Mouse (Mus musculus) hindbrain, embryonic 10.5 days (tissue): ENCODE measurements around the gene Gm20425. TPM values are rescaled to one million over a fixed set of nuclear protein-coding genes. Genes with fewer than 3 reads are reported as not detected.

Experiments used
- DNase-seq: peaks from one replicate; pipeline ENCODE4 v3.0.0-alpha.2; 2017; ENCODE audit warnings: low spot score
- H3K27ac ChIP-seq: fragments of 300-500 bp; sonication (generic); 2 replicates; pipeline ENCODE4 v1.5.1; 2016; ENCODE audit warnings: mild to moderate bottlenecking, moderate library complexity
- H3K27me3 ChIP-seq: fragments of 300-500 bp; sonication (generic); 2 replicates; pipeline ENCODE4 v1.6.1; 2016; ENCODE audit warnings: mild to moderate bottlenecking; ENCODE audit not compliant: poor library complexity, insufficient read depth, severe bottlenecking
- H3K36me3 ChIP-seq: fragments of 300-500 bp; sonication (generic); 2 replicates; pipeline ENCODE4 v1.6.1; 2016; ENCODE audit warnings: mild to moderate bottlenecking, moderate library complexity
- H3K4me1 ChIP-seq: fragments of 300-500 bp; sonication (generic); replicated peaks from 2 replicates; pipeline ENCODE4 v1.6.1; 2016; ENCODE audit warnings: mild to moderate bottlenecking
- H3K4me3 ChIP-seq: fragments of 300-500 bp; sonication (generic); 2 replicates; pipeline ENCODE4 v1.5.1; 2016; ENCODE audit warnings: mild to moderate bottlenecking, moderate library complexity
- H3K9me3 ChIP-seq: fragments of 300-500 bp; sonication (generic); 2 replicates; pipeline ENCODE4 v1.6.1; 2016; ENCODE audit warnings: mild to moderate bottlenecking, moderate library complexity
- WGBS: fragments of 180-500 bp; shearing (Covaris S2); methylation state at CpG from one replicate; pipeline ENCODE4 v1.1.7; 2016; 5-methylcytosine and 5-hydroxymethylcytosine counted together
- polyA plus RNA-seq: library from polyadenylated mRNA; unstranded; fragments of >200 nt; fragmentation: Nextera tagmentation; extraction: Ambion mirVana; gene quantifications from 2 replicates; pipeline ENCODE4 v1.2.1, GENCODE M21; 2016

The Gm20425 gene
- polyA plus RNA-seq, 1 experiment from 2014 or later = not detected

DNA sequence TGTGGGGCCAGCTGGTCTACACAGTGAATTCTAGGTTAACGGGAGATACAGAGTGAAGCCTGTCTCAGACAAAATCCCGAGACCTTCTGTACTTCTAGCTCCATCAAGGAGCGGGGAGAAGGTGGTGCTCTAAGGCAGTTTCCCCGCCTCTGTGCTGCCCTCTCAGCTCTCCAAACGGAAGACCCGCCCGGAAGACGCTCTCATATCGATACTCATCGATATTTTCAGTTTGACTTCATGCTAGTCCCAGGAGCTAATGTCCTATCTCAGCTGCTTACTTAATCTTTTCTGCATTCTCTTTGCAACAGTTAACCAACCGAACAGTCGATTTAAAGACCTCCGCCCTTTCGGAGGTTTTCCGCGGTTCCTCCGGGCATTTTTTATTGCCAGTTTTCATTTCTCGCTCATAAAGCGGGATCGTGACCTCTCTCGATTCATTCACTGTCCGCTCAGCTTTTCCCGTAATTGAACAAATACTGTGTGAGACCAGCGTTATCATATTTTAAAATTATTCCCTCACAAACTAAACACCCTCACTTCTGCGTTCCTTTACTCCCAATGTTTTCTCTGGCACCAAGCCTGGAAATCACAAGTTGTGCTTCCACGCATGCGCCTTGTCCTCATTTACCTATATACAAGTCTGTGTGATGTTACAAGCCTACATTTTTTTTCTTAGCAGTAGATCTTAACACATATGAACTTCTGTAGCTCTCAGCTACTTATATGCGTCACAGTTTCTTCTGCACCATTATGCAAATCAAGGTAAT, 17.3 kb downstream of the Gm20425 start:
- Histone ChIP-seq H3K9me3 (no peaks in the 10 kb centered on the region), H3K27ac (no peak overlapping the region), H3K36me3 (no peaks in the 10 kb centered on the region), H3K4me3 (no peak overlapping the region), H3K27me3 (no peaks in the 10 kb centered on the region), H3K4me1 (0 out of 2 replicates have a peak, but pooled peaks cover 7% of the 10 kb centered on the region)
- 86% methylated on average over 28 of the region's 28 CpGs for WGBS
- no peak for DNase-seq

DNA sequence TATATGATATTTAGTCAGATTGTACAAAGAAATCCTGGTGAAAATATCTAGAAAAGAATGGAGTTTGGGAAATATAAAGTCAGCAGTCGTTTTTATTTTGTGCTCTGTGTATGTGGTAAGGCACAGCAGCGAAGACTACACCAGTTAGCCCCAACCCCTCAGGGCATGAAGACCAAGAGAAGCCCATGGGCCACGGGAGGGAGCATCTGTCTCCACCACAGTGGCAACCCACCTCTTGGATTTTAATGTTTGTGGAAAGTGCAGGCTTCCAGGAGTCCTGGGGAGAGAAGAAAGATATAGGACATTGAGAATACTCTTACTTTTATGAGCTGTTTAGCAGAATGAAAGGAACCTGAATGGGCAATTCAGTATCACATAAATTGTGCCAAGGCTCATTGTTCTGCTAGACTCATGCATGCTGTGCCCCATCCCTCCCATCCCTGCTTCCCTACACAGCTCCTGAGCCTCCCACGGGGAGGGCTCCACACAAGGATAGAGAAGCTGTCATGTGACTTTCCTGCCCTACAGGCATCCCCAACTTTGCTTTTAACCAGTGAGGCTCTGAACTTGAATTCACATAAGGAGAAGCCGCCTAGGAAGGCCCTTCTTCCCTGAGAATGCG, 21.2 kb downstream of the Gm20425 start:
- Histone ChIP-seq H3K36me3 (no peaks in the 10 kb centered on the region), H3K27me3 (no peaks in the 10 kb centered on the region), H3K27ac (no peak overlapping the region), H3K9me3 (no peaks in the 10 kb centered on the region), H3K4me3 (no peak overlapping the region), H3K4me1 (0 out of 2 replicates have a peak, but pooled peaks cover 10% of the 10 kb centered on the region)
- WGBS = 49% methylated on average over 6 of the region's 6 CpGs
- no peak for DNase-seq

DNA sequence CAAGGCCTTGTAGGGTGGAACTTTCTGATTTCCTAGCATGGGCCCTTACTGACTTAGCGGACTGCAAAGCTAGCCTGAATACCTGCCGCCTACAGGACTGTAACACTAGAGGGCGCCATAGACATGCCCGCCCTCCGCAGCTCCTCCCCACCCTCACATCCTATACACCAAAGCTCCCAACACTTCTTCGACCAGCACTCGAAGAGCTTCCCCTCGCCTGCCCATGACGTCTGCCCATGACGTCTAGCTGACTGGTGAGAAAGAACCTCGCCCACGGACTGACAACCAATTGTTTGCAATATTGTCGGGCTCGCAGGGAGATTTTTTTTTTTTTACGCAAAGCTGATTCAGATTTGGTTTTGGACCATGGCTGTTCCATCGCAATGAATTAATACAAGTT, 22.3 kb downstream of the Gm20425 start:
- peak; percentile 77 for DNase-seq
- Histone ChIP-seq H3K27ac (no peak overlapping the region), H3K9me3 (no peaks in the 10 kb centered on the region), H3K27me3 (no peaks in the 10 kb centered on the region), H3K36me3 (no peaks in the 10 kb centered on the region), H3K4me1 (0 out of 2 replicates have a peak, but pooled peaks cover 10% of the 10 kb centered on the region), H3K4me3 (peak overlapping the region; percentile 34)
- WGBS = 10% methylated on average over 16 of the region's 16 CpGs

DNA sequence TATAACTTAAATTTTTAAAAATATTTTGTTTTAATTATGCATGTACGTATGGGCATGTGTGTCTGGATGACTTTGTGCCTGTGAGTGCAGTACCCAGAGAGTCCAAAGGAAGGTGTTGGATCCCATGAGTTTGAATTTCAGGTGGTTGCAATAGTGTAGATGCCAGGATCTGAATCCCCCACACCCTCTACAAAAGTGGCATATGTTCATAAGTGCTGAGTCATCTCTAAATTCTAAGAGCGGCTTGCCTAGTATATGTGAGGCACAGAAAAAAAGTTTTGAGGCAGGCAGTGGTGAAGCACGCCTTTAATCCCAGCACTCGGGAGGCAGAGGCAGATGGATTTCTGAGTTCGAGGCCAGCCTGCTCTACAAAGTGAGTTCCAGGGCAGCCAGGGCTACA, 24.3 kb downstream of the Gm20425 start:
- Histone ChIP-seq H3K4me1 (peaks cover 15% of the 10 kb centered on the region), H3K27me3 (no peaks in the 10 kb centered on the region), H3K4me3 (no peak overlapping the region), H3K27ac (no peak overlapping the region), H3K9me3 (no peaks in the 10 kb centered on the region), H3K36me3 (no peaks in the 10 kb centered on the region)
- 91% methylated on average over 5 of the region's 5 CpGs for WGBS
- no peak for DNase-seq

DNA sequence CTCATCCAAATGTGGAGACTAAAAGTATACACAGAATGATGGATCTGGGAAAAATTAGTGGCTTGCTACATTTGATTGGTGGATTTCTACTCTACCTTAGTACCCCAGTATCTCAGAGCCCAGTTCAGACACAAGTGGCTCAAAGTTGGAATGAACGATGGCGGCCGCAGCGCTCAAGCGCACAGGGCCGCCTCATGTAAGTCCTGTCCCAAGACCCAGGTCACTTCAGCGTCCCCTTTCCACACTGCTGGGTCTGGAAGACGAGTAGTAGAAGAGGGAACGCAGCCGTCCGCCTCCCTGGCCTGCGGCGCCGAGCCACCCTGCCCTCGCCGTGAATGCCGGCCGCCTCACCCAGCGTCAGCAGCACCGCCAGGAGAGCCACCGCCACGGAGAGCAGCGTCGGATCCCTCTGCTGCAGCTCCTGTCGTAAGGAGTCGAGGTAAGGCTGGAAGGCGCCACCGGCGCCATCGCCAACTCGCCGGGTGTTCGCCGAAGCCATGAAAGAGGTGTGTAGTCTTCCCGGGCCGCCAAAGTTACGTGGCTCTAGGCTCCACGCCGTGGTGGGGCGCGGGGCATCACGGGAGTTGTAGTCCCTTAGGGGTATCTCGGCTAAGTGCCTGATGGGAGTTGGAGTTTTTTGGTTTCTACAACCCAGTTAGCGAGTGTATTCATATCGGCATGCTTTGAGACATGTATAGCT, 28.4 kb downstream of the Gm20425 start, which contains the start of gene Srprb:
Gene Srprb (minus strand): TSS at position 577 of the 700 bp plus-strand sequence.
- H3K4me3 ChIP-seq = peak within 1 kb of the TSS; percentile 78
- no peaks in the 10 kb centered on the region for H3K27me3 ChIP-seq
- peak within 1 kb of the TSS; percentile 93 for H3K27ac ChIP-seq
- peak; percentile 90 for DNase-seq
- no peaks in the 10 kb centered on the region for H3K9me3 ChIP-seq
- peaks cover 35% of the 10 kb centered on the region for H3K36me3 ChIP-seq
- WGBS = 1% methylated on average over 45 of the region's 45 CpGs
- H3K4me1 ChIP-seq = peaks cover 5% of the 10 kb centered on the region

DNA sequence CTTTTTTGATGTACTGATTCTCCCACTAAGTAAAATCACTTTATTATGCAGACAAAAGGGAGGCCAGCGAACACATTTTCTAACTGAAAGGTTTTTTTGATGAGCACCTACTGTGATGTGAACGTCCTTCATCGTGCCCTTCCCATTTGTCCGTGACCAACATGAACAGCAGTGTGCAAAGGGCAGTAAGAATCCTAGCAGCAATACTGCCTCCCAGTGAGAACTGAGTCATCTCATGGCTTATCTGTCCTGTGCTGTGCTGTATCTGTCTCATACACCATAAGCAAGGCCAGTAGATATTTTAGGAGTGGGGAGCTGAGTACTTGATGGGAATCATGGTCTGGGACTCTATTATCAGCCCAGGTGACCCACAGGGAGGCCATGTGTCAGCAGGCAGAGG, 41.7 kb downstream of the Gm20425 start:
- Histone ChIP-seq H3K27me3 (no peaks in the 10 kb centered on the region), H3K27ac (no peak overlapping the region), H3K4me1 (0 out of 2 replicates have a peak, but pooled peaks cover 3% of the 10 kb centered on the region), H3K4me3 (no peak overlapping the region), H3K36me3 (peaks cover 68% of the 10 kb centered on the region), H3K9me3 (no peaks in the 10 kb centered on the region)
- WGBS = 88% methylated on average over 4 of the region's 4 CpGs
- no peak for DNase-seq

DNA sequence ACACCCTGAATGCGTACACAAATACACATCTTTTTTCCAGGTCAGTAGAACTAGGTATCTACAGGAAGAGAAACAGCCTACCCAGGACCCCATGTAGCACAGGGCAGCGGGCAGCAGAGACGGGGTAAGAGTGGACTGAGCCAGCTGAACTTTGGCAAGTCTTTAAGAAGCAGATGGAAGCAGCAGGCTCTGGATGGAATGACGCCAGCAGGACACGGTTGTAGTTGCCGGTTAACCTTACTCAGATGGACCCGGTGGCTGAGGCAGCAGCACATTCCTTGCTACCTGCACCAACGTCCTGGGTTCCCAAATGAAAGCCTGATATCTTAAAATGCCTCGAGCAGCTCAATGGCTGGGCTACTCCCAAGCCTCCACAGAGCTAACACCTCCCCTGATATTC, 43.4 kb downstream of the Gm20425 start:
- H3K27me3 ChIP-seq = no peaks in the 10 kb centered on the region
- WGBS = 77% methylated on average over 9 of the region's 9 CpGs
- H3K9me3 ChIP-seq = no peaks in the 10 kb centered on the region
- H3K4me1 ChIP-seq = 0 out of 2 replicates have a peak, but pooled peaks cover 3% of the 10 kb centered on the region
- no peak overlapping the region for H3K4me3 ChIP-seq
- no peak for DNase-seq
- H3K27ac ChIP-seq = no peak overlapping the region
- peaks cover 51% of the 10 kb centered on the region for H3K36me3 ChIP-seq

DNA sequence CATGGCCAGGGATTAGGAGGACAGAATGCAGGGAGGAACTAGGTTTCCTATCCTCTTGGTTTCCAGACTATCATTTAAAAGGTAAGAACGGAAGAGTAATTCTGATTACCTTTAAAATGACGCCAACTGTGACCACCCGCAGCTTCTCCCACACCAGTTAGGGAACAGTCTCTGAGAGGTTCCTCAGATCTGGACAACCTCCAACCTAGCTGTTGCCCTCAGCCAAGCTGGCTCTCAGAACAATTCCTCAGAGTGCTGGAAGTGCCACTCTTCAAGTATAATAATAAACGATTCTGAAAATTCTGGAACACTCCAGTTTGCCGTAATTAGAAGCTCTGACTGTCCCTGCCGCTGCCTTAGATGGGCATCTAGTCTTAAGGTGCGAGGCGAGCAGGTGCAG, 44.2 kb downstream of the Gm20425 start:
- no peaks in the 10 kb centered on the region for H3K27me3 ChIP-seq
- no peaks in the 10 kb centered on the region for H3K9me3 ChIP-seq
- WGBS = 92% methylated on average over 8 of the region's 8 CpGs
- H3K27ac ChIP-seq = no peak overlapping the region
- peaks cover 6% of the 10 kb centered on the region for H3K4me1 ChIP-seq
- no peak overlapping the region for H3K4me3 ChIP-seq
- no peak for DNase-seq
- peaks cover 43% of the 10 kb centered on the region for H3K36me3 ChIP-seq

DNA sequence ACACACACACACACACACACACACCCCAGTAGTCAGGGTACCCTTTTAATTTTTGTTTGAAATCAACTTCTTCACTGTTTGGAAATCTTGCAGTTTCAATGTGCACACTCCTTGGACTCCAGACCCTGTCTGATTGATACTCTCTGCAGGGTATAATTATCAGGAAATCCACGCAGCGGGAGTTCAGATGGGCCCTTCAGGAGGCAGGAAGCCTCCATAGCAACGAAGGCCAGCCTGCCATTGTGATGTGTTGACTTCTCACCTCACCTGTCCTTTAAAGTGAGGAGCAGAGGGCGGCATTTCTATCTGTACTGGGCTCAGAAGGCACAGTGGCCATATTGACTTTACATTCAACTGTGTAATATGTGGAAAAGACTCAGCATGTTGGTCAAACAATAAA, 45.3 kb downstream of the Gm20425 start:
- WGBS = 67% methylated on average over 4 of the region's 4 CpGs
- Histone ChIP-seq H3K27ac (no peak overlapping the region), H3K9me3 (no peaks in the 10 kb centered on the region), H3K4me1 (peaks cover 17% of the 10 kb centered on the region), H3K4me3 (no peak overlapping the region), H3K27me3 (no peaks in the 10 kb centered on the region), H3K36me3 (peaks cover 35% of the 10 kb centered on the region)
- no peak for DNase-seq

DNA sequence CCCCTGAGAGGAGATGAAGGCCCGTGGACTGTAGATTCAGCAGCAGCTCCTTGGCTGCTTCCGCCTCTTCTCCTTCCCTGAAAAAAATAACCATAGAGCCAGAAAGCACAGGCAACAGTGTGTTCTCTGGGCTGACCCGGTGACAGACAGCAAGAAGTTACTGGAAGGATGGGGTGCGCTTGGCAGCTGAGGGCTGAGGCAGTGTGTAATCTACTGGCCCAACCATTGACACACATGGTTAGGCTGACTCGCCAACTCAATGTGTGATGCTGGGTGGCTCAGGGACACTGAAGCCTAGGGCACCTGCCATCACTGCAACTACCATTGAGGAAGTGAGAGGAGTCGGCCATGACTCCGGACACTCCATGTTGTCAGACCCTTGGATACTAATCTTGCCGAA, 48.2 kb downstream of the Gm20425 start:
- Histone ChIP-seq H3K27ac (no peak overlapping the region), H3K27me3 (no peaks in the 10 kb centered on the region), H3K4me1 (peaks cover 21% of the 10 kb centered on the region), H3K36me3 (peaks cover 24% of the 10 kb centered on the region), H3K9me3 (no peaks in the 10 kb centered on the region), H3K4me3 (no peak overlapping the region)
- no peak for DNase-seq
- WGBS = 92% methylated on average over 8 of the region's 8 CpGs

DNA sequence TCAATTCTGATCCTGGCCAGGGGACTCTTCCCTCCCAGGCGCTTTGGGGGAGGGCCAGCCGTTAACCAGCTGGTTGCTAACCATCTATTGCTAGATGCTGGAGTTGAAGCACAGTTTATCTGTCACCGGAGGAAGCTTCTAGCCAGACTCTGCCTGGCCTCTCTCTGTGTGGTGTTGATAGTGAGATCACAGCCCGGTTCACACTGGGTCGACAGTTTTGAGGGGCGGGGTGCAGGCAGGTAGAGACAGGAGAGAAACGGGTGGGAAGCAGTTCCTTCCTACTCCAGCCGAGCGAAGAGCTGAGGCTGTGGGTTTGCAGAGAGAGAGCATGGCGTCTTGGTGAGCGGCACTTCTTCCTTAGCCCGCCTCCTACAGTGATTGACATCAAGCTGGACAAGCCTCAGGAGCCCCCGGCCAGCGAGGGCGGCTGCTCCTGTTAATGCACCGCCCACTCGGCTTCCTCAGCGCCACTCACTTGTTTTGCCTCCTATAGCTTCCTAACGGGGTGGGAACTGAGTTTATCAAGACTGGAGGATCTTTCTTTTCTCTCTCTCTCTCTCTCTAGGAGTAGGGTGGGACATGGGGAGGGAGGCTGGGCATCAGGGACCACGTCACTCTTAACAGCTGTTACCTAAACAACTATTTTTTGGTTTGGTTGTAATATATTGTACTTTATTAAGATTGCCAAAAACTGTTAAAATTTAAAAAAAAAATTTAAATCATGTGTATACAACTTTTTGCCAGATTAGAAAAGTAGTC, 49.1 kb downstream of the Gm20425 start:
- peak overlapping the region; percentile 87 for H3K27ac ChIP-seq
- peaks cover 21% of the 10 kb centered on the region for H3K4me1 ChIP-seq
- WGBS = 3% methylated on average over 20 of the region's 20 CpGs
- H3K27me3 ChIP-seq = no peaks in the 10 kb centered on the region
- no peaks in the 10 kb centered on the region for H3K9me3 ChIP-seq
- H3K4me3 ChIP-seq = peak overlapping the region; percentile 52
- peaks cover 20% of the 10 kb centered on the region for H3K36me3 ChIP-seq
- DNase-seq = peak; percentile 85

DNA sequence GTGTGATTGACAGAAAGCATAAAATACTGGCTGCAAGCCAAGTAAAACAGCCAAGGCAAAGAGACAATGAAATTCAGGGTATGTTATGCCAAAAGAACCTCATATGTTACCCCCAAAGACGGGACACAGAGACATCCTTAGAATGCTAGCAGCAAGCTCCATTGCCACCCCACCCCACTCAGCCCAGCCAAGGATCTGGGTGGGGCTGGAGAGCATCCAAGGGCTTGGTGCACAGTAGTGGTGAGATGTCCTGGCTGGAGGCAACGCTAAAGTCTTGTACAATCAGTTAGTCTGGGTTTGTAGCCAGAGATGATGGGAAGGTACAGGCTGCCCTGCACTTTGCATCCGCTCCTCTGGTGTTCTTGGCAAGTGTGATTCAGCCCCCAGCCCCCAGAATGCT, 49.8 kb downstream of the Gm20425 start:
- 75% methylated on average over 3 of the region's 3 CpGs for WGBS
- Histone ChIP-seq H3K4me3 (peak overlapping the region; percentile 52; the same call in 1 of the 2 replicates), H3K27me3 (no peaks in the 10 kb centered on the region), H3K27ac (peak overlapping the region; percentile 87), H3K4me1 (peaks cover 23% of the 10 kb centered on the region), H3K36me3 (peaks cover 24% of the 10 kb centered on the region), H3K9me3 (no peaks in the 10 kb centered on the region)
- no peak for DNase-seq
